Mouse (Mus musculus) frontal cortex, postnatal 14 days (tissue): ENCODE results near the gene Rnf113a2.

ENCODE experiments used
- DNase-seq, 2 experiments: peaks; one replicate each; pipeline ENCODE4 v3.0.0; 2022; ENCODE audit warnings: low spot score in 2 of 2

Rnf113a2 gene

DNA sequence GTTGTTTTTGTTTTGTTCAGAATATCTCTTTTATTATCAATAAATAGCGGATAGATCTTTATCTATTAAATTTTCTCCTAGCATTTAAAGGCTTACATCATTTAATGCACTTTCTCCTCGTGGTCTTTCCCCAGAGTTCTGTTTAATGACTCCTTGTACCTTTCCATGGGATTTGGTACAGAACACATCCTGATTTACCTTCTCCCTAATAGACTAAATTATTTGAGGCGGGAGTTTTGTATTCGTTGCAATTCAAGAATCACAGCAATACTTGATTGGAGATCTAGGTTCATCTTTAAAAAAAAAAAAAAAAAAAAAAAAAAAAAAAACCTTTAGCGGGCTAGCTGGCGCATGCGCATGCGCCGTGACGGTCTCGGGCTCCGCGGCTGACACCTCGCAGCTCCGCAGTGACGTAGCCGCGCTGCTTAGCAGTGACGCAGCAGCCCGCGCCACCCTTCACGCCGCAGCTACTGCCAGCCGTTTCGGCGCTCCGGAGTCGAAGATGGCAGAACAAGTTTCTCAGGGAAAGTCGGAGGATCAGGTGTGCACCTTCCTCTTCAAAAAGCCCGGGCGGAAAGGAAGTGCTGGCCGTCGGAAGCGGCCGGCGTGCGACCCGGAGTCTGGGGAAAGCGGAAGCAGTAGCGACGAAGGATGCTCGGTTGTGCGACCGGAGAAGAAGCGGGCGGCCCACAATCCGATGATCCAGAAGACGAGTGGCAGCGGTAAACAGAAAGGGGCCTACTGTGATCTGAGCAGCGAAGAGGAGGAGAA lies at the start of gene Rnf113a2:
Gene Rnf113a2, plus strand, starts transcription at position 363 of the 771 bp plus-strand sequence.
- DNase-seq, result peak; percentile 72 to 74

DNA sequence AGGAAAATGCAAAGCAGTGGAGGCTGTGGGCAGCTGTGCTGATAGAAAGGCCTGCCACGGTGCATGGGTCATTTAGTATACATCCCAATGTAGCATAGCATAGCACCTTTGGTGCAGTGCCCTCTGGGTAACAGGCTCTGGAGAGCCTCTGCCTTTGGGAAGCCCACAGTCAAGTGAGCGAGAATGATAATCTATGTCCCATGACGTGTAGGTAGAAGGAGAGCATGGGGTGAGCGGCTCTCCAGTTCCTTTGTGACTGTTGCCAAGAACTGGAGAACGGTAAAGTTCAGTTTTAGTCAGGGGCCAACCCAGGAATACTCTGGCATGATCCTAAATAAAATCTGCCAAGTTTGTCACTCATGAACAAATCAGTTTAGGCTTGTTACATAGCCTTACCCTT lies 45.3 kb upstream of the Rnf113a2 start:
- no peak for DNase-seq

DNA sequence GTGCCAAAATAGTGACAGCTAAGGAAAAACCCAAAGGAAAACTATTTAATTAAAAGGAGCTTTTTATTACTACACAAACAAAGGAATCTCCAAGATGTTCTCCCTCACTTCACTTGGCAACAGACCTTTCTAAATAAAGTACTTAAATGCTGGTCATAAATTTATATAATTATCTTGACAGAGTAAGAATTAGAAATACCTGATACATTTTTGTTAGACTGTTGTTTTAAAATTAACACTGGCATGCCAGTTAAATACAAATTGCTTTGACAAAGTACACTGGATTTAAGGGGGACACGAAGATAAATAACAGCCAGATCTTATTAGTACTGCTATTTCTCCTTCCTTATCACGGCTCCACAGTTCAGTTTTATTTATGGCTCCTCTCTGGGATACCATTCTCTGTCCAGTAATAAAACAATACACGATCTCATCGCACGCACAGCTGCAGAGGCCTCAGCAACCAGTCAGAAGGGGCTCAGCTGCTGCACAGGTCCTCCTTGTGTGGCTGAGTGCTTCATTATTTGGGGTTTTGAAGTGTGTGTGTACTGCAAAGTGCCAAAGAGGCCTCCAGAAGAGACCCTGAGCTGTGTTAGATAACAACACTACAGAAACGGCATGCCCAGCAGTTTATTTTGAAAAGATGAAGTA lies 43.0 kb upstream of the Rnf113a2 start:
- no peak for DNase-seq

DNA sequence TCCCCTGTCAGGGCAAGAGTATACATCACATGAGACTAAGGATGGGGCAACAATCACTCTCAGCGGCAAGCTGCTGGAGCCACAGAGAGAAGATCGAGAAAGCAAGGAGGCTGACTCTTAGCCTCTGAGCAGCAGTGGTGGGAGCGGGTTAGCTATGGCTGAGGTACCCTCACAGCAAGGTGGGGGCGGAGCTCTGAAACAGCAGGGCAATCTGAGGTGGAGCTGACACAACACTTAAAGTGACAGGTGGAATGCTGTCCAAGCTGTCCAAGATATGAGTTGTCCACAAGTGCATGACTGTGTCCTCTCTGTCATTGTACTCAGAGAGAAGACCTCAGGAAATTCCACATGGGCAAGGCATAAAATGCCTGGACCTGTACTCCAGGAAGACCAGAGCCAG lies 34.6 kb upstream of the Rnf113a2 start:
- no peak for DNase-seq

DNA sequence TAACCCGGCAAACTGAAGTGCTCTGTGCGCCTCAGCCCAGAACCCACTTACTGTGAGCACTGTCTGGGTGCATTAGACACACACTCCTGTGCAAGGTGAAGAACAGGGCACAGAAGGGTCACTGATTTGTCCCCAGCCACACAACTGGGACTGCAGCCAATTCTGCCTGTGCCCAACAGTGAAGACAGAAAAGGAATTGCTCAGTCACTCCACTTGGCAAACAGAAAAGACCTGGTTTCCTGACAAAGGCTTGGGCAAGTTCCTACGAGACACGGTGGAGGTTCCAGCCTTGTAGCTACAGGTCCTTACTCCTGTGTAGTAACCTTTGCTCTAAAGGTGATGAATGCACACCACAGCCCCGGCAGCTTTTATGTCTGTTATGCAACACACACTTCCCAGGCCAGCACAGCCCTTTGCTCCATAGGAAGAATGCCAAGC lies 32.3 kb upstream of the Rnf113a2 start:
- DNase-seq, result no peak

DNA sequence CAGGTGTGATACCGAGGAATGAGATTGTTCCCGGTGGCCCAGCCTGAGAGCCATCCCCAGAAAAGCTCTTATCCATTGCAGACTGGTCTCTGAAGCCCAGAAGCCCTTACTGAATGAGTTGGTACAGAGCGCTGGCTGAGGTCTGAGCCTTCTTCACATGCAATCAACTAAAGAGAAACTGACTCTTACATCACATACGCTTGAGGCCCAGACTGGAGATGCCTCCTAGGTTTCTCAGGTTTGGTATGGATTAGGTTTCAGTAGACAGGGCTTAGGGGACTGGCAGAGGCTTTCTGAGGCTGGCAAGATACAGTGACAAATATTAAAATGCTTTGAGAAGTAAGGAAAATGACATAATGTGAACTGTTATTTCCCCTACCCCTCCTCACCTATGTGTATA lies 31.6 kb upstream of the Rnf113a2 start:
- no peak for DNase-seq

DNA sequence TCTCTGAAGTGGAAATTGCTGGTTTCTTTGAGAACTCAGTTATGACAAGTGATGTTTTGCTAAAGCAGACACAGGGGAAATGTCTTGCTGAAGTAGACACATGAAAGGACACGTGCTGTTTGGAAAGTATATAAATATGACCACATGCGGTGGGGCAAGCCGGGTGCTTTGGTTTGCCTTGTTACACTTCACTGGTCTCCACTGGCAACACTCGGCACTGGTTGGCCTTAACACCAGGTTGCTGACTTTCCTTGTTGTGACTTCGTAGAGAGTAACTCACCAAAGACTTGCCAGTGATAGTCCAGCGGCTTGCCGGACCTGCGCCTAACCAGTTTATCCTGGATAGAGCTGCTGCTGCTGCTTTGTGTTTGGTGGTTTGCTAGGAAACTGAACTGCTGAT lies 28.9 kb upstream of the Rnf113a2 start:
- DNase-seq, result no peak

DNA sequence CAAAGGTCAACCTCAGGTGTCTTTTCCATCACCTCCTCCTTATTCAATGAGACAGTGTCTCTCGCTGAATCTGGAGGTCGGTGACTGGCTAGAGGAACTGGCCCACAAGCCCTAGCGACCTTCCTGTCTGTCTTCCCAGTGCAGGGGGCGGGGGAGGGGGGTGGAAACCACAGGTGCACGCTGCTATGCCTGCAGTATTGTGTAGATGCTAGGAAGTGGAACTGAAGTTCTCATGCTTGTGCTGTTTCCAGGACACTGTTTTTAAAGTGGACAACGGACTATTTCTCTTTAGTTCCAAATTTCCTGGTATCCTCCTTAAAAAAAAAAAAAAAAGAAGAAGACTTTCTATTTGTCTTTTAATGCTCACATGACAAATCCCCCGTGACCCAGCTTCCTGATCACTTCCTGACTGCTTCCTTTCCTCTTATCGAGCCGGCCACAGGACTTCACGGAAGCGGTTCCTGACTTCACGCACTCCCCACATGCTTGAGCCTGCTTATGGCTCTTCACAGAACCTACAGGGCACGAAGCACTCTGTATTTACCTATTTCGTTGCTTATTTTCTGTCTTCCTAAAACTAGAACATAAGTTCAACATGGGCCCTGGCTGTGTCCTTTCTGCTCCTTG lies 28.1 kb upstream of the Rnf113a2 start:
- DNase-seq, result no peak

DNA sequence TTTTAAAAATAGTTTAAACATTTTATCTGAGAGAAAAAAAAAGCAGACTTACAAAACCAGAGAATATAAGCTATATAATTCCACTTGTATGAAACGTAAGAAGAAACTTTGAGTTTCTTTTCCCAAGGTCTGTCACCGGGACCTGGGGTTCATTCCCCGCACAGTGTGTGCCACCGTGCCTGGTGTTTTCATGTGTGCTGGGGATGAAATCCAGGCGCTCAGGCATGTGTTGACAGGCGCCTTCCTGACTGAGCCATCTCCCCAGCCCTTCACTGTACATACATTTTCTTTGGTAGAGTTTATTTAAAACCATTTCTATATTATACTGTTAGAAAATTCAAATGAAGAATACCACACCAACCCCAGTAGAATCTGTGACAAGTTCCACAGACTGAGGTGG lies 26.7 kb upstream of the Rnf113a2 start:
- DNase-seq, result no peak

DNA sequence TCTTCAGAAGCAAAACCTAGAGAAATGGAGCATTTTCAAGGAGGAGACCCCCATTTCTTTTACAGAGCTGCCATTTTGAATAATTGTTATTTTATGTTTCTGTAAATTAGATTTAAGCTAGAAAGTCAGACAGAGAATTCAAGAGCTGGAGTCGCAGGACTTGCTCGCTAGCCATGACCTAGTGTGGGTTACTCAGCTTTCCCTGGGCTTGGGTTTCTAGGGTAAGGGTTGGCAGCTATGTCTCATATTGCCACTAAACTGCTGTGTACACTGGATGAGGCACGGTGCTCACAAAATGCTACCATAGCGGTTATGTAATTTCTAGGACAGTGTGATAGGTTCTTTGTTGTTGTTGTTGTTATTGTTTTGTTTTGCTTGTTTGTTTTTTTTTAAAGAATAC lies 24.3 kb upstream of the Rnf113a2 start:
- DNase-seq, result no peak

DNA sequence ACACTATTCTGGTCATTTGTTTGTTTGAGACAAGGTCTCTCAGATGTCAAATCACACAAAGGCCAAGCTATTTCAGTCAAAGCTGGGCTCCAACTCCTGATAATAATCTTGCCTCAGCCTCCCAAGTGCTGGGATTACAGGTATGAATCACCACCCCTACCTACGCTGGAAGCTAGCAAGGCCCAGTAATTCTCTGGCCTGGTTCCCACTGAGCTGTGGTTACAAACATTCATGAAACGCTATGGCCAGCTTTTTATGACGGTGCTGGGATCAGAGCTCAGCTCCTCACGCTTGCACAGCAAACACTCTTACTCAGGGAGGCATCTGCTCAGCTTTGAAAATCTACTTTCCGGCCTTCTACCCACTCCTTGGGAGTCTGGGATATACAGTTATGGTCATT lies 23.1 kb upstream of the Rnf113a2 start:
- no peak for DNase-seq

DNA sequence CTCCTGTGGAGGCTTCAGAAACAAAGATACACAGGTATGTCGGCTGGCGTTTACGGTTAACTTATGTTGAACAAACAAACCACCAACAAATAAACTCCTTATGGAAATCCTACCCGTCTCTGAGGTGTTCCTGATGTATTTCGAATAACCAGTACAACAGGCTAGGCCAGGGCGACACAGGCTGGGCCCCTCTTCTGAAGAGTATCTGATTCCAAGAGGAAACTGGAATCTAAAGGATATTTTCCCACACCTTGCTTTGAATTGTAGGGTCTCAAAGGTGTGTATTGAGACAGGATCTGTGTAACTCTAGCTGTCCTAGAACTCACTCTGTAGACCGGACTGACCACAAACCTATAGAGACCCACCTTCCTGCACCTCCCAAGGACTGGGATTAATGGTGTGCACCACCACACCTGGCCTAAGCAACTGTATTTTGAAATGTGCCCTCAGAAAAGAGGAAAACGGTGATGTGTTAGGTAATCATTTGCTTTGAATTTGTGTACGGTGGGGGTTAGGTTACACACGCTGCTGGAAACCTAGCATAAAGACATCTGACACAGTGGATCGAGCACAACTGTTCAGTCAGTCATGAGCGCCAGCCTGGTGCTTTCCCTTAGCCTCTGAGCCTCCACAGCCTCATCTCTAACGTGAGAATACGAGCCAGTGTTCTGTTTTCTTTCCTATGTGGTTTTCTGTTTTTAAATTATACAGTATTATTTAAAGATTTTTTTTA lies 19.9 kb upstream of the Rnf113a2 start:
- DNase-seq, result no peak

DNA sequence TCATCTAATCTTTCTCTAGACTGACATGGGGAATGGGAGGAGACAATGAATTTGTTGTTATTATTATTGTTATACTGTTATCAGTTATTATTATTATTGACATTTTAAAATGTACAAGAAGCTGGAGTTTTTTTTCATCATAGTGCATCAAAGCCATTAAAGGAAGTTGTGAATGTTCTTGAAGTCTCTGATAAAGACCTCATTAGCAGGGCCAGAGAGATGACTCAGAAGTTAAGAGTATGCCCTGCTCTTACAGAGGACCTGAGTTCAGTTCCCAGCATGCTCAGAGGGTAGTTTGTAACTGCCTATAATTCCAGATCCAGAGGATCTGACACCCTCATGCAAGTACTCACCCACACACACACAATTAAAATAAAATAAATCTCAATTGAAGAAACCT lies 19.3 kb upstream of the Rnf113a2 start:
- DNase-seq, result no peak

DNA sequence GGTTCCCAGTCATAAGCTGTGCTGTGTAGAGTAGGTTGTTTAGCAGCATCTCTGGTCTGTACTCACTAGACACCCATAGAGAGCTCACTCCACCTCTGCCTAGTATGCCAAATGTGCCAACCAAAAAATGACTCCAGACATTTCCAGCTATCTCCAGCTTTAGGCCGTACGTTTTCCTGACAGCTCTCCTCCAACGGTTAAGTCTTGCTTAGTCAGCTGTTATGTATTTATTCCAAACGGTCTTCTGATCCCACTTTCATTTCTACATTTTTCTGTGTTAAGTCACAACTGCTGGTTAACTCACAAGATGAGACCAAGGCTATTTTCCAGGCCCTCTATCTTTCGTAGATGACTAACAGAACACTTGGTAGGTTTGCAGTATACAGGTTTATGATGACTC lies 18.4 kb upstream of the Rnf113a2 start:
- no peak for DNase-seq

DNA sequence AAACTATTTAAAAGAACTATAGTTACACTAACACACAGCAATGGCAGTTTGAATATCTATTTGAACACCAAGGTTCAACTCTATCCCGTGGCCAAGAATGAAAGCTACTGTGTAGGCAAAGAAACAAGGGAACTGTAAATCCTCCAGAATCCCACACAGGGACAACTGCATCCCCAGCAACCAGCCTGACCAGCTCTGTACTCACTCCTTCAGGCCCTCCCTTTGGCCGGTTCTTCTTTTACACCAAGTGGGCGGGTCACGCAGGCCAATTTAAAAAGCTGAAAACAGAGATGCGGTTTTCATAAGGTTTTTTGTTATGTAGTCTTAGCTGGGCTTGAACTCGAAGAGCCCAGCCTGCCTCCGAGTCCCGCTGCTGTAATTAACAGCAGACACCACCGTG lies 17.9 kb upstream of the Rnf113a2 start:
- no peak for DNase-seq

DNA sequence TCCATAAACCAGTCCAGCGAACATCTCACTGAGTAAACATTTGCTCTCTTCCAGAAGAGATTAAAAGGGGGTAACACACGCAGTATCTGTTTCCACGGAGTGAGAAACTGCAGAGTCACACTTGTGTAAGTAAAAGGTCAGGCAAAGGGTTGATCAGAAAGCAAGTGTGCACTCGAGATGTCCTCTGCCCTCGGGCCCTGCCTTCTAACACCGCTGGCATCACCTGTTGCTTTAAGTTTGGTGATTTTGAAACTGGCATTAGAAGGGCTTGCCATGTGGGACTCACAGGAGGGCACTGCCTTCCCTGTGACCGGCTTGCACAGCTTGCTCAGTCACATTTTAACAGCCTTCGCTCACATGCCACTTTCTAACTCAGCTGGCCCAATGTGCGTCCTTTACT lies 17.3 kb upstream of the Rnf113a2 start:
- no peak for DNase-seq

DNA sequence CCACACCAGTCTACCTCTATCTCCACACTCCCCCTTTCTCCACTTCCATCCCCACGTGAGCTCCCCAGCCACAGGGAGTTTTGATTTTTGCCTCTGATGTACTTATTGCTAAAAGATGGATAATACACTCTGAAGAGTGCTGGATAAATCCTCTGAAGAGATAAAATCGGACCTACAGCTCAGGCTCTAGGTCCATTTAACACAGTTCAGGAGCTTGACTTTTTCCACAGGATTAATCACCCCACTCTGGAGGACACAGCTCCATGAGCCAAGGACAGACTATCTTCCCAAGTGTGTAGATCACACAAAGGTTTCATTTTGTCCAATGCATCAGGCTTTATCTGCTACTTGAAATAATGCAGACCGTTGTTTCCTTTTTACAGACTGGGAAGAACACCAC lies 16.9 kb upstream of the Rnf113a2 start:
- no peak for DNase-seq

DNA sequence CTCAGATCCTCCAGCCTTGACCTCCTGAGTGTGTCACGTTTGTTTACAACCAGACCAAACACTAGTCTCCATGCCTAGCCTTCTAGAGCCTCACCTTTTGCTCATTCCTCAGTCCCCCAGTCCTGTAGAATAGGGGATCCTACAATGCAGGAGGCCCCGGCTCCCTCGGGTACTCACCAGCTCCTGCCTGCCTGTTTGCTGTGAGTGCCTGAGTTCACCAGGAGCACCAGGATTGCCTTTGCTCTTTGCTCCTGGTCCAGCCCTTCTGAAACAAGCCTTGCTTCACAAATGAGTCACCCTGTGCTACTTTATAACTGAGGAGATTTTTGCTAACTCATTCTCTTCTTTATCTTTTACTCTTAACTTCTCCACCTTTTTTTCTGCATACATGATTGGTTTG lies 16.3 kb upstream of the Rnf113a2 start:
- no peak for DNase-seq

DNA sequence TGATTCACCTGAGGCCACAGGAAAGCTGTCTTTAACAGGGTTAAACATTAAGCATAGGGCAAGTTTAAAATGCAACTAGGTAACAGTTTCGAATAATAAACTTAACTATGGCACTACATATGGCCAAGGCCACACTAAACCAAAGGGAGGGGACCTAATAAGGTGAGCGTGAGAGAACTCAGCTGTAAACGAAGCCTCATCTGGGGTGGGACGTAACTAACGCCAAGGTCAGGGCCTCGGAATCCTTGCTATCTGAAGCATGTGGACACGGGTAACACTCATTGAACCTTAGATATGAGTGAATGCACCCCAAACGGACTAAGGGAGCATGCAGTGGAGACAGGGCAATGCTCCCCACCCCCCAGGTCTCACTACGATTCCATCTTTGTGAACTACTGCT lies 14.1 kb upstream of the Rnf113a2 start:
- no peak for DNase-seq

DNA sequence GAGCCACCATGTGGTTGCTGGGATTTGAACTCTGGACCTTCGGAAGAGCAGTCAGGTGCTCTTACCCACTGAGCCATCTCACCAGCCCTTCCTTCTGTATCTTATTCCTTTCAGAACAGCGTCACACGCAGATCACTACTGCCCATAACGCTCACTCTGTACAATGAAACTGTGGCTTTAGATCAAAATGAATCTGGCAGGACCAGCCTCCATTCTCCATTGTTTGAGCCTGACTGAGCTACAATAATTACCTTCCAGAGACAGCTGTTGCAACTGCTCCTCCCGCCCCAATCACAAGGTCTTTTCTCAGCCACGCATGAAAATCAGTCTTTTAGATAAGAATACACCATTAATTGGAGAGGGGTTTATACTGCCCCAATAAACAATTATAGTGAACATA lies 12.5 kb upstream of the Rnf113a2 start:
- DNase-seq, result no peak

DNA sequence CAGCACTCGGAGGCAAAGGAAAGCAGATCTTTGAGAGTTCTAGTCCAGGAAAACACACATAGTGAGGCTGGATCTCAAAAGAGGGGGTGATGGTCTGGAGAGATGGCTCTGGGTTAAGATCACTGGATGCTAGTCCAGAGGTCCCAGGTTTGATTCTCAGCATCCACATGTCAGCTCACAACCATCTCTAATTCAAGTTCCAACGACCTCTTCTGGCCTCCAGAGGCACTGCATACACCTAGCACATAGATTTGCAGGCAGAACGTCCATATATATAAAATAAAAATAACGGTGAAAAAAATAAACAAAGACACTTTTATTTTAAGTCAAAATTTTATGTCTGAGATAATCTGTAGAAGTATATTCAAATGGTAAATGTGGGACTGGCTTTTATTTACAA lies 9.7 kb upstream of the Rnf113a2 start:
- DNase-seq, result no peak
